Mouse (Mus musculus) layer of hippocampus, adult 18-20 months (tissue): ENCODE results near the gene Irgm2. TPM values are rescaled to one million over a fixed set of nuclear protein-coding genes. Genes with fewer than 3 reads are reported as not detected.

ENCODE experiments used
- DNase-seq, 2 experiments: peaks; one replicate each; pipeline ENCODE4 v3.0.0; 2022; ENCODE audit warnings: low spot score in 2 of 2
- total RNA-seq, 2 experiments: library from RNA; stranded (reverse); gene quantifications; 2 replicates each; pipeline ENCODE4 v1.2.3; 2021

Gene Irgm2
- total RNA-seq, 2 experiments from 2014 or later, result 1.9 to 2.2 TPM

DNA sequence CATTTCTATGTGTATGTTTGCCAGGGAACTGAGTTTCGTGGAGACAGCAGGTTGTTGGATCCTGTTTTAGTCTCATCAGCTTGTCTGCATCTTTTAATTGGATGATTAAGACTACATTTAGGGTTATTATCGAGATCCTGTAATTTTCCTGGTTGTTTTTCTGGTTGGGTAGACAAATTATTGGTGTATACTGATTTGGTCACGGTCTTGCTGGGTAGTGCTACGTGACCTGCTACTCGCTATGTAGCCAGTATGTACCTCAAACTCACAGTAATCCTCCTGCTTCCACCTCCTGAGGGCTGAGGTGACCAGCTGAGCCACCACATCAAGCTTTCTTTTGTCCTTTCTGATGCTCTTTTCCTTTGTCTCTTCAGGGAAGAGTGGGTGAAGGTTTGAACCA lies 58.4 kb downstream of the Irgm2 start:
- DNase-seq, result no peak

DNA sequence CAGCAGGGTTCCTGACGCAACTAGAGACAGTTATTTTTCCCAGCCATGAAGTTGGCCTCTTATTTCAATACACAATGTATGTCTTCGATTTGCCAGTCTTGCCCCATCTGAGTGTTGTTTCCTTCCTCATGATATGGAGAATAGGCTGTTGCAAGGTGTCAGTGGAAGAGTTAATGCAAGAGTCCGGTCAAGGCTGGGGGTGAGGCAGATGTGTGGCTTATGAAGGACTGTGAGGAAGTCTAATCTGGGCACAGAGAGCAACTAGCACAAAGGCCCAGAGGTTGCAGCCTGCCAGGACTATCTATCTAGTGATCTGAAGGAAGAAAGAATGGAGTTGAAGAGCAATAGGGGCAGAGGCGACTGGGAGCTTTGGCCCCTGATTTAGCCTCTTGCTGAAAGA lies 60.7 kb downstream of the Irgm2 start:
- no peak for DNase-seq

DNA sequence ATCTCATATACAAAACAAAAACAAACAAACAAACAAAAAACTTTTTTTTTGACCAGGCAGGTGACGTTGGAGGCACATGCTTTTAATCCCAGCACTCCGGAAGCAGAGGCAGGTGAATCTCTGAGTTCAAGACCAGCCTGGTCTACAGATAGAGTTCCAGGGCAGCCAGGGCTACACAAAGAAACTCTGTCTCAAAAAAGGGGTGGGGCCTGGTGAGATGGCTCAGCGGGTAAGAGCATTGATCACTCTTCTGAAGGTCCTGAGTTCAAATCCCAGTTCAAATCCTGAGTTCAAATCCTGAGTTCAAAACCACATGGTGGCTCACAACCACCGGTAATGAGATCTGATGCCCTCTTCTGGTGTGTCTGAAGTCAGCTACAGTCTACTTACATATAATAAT lies 62.4 kb downstream of the Irgm2 start:
- DNase-seq, result no peak

DNA sequence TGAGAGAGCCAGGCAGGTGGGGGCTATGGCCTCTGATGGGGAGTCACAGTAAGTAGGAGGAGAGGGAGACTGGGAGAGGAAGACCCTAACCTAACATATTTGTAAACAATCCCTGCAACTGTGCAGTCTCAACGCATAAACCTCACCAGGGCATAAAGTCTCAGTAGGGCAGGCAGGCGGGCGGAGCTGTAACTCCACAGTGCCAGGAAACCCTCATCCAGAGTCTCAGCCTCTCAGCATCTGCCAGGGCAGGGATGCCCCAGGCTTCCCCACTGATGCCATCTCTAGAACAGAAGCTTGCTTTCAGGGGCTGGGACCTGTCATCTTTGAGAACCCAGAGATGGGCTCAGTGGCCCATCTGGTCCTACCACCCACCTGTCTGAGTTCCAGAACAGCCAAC lies 62.9 kb downstream of the Irgm2 start:
- no peak for DNase-seq

DNA sequence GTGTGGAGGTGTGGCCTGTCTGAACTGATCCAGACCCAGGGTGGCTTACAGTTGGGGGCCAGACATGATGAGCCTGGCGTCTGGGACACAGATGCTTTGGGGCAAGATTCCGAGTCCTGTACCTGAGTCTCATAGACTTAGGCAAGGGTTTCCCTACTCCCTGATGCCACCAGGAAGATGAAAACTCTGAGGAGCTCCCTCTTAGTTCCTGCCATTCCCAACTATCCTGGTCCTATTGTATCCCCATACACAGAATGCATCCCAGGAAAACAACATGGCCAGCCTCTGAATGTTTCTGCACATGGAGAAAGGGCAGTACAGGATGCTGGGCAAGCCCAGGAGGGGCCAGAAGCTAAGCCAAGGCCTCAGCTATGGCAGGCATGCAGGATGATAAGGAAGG lies 64.1 kb downstream of the Irgm2 start:
- DNase-seq, result no peak

DNA sequence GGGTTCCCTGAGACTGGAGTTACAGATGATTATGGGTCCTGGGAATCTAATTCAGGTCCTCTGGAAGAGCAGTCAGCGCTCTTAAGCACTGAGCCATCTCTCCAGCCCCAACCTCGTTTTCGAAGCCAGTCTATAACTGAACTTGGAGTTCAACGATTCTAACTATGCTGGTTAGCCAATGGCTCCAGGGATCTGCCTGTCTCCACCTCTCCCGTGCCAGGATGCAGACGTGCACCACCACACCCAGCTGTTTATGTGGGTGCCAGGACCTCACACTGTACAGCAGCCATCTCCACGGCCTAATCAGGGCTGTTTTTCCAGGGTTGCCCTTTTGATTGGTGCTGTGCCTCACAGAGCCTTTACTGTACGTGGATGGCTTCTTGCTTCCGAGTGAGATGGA lies 65.1 kb downstream of the Irgm2 start:
- DNase-seq, result no peak

DNA sequence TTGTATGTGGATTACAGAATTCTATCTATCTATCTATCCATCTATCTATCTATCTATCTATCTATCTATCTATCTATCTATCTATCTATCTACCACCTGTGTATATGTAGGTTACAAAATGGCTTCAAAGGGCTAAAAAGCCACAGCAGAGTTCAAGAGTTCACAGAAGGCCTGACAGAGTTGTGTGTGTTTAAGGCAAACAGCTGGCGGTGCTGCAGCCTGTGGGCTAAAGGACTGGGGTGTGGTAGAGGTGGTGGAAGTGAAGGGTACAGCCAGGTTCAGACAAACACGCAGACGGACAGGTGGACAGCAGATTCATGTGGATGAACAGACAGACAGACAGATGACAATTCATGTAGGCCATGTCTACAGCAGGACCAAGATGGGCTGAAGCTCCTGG lies 68.9 kb downstream of the Irgm2 start:
- no peak for DNase-seq

Other genes starting within 250 kb of the Irgm2 start
- 10 to 100 TPM; 89.7 to 90.3 TPM for gene Larp1, start 190.6 kb upstream of the Irgm2 start, total RNA-seq
- gene Gm12248, start 106.5 kb upstream of the Irgm2 start, total RNA-seq, result not detected
- 10 to 100 TPM; 54.9 to 55.5 TPM for gene Cnot8, start 95.5 kb upstream of the Irgm2 start, total RNA-seq
- gene Gemin5, start 31.1 kb upstream of the Irgm2 start, total RNA-seq, result 10 to 100 TPM; 20.1 TPM
- gene Mrpl22, start 28.0 kb upstream of the Irgm2 start, total RNA-seq, result 10 to 100 TPM; 32.4 to 37.6 TPM
- gene Igtp, start 62 bp upstream of the Irgm2 start, total RNA-seq, result 1 to 10 TPM; 2.2 to 2.3 TPM
- gene 4930438A08Rik, start 75.2 kb downstream of the Irgm2 start, total RNA-seq, result not detected
- 10 to 100 TPM; 24.4 to 25.9 TPM for gene Zfp692, start 107.5 kb downstream of the Irgm2 start, total RNA-seq
- gene Zfp672, start 130.7 kb downstream of the Irgm2 start, total RNA-seq, result 10 to 100 TPM; 43.4 to 43.5 TPM
- 10 to 100 TPM; 48.9 to 55.4 TPM for gene Sh3bp5l, start 131.1 kb downstream of the Irgm2 start, total RNA-seq
- not detected for gene Lypd8, start 179.4 kb downstream of the Irgm2 start, total RNA-seq
- gene 1810065E05Rik, start 221.5 kb downstream of the Irgm2 start, total RNA-seq, result not detected
- not detected for gene Gm12253, start 232.9 kb downstream of the Irgm2 start, total RNA-seq